Mouse (Mus musculus): ENCODE measurements at regions not wholly inside any gene's neighbourhood (a gene's known extent, or its start where the extent isn't known, plus 50 kb on each side); places are given as distances from the start of the nearest gene placed in this dataset.
"Not testable (repeated sequence)": the region's sequence is repeated elsewhere in the genome, so short reads cannot be mapped to it uniquely, and the experiment has no call there.

DNA sequence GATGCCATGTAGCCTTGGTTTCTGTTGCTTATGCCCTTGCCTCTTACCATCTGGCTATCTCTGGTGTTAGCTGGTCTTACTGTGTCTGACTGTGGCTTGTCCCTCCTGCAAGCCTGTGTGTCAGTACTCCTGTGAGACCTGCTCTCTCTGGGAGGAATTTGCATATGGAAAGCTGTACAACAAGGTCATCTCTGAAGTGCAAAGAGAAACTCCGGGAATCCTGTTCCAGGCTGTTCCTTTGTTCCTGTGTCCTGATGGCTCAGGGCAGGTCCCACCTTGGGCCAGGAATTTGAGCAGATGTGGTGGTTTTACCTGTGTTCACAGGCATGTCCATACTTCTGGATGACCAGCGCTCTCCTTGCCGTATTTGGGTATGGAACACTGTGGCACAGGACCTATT, 218.6 kb upstream of the Nsun6 start:
- no peak for DNase-seq (ENCODE audit: inconsistent age in 2 of 2, low spot score in 1 of 2)

DNA sequence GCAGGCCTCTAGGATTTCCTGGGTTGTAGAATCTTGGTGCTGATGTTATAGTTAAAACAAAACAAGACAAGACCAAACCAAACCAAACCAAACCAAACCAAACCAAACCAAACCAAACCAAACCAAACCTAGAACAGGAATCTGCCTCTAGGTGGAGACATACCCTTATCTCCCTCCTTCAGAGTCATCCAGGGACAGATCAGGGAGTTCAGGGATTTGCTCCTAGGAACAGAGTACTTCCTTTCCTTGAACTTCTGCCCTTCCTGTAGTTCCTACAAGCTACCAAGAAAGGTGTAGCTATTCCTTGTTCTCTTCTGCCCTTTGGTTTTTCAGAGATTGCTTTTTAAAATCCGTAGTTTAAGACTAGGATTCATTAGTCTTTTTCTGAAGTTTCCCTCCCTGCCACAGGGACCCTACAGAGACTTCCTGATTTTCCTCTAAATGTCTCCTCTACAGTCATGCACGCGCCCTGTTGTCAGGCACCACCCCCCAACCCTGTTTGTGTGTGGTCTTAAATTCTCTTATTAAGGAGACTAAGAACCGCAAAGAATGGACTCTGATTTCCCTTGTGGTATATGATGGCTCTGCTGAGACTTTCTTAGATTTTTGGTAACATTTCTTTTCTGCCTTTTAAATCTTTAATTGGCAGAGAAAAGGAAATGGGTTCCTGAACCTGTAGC, 205.8 kb upstream of the Nsun6 start:
- DNase-seq (ENCODE audit: inconsistent age in 2 of 2, low spot score in 1 of 2), result peak; percentile 10 to 70

DNA sequence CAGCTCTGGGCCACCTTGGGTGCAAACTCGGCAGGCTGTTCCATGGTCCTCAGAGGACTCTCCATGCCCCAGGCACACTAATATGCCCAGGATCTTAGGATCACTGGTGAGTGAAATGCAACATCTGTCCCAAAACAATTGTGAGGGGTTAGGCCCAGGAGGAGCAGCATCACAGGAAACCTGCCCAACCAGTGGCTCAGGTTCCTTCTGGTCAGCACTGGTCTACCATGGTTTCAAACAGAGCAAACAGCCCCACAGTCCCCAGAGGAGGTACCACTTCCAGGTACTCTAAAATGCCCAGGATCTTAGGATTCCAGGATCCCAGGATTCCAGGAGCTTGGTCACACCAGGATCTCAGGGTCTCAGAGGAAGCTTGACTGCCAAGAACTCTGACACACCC, 187.4 kb upstream of the Nsun6 start:
- DNase-seq (ENCODE audit: inconsistent age in 2 of 2, low spot score in 1 of 2), result not testable (repeated sequence)

DNA sequence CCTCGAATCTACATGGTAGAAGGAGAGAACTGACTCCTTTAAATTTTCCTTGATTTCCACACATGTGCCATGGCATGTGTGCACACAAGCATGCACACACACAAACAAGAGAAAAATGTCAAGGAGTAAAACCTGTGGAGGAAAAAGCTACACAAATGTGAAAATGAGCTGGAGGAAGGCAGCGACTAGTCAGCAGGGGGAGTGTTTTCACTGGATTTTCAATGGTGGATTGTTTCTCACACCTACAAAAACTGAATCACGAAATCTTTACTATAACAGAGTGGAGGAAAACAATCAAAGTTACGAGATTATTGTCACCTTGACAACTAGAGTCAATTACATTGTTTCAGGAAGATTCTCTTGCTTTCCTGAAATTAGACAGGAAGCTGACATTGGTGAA, 167.0 kb upstream of the Nsun6 start:
- no peak for DNase-seq (ENCODE audit: inconsistent age in 2 of 2, low spot score in 1 of 2)

DNA sequence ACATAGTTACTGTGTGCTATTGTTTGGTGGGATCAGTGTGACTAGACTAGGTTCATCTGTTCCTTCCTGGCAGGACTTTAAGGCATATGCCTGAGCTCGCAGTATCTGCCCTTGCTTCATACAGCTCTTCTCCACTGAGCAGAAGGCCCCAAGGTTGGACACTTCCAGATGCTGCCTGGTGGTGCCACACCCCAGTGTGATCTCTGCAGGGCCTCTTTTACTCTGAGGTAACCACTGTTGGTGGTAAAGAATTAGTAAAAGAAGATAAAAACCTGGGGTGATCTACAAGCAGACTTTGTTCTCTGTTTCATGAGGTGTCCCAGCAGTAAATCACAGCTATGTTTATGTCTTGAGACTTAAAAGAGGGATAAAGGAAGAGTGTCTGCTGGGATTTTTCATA, 133.2 kb upstream of the Nsun6 start:
- DNase-seq (ENCODE audit: inconsistent age in 2 of 2, low spot score in 1 of 2), result no peak

DNA sequence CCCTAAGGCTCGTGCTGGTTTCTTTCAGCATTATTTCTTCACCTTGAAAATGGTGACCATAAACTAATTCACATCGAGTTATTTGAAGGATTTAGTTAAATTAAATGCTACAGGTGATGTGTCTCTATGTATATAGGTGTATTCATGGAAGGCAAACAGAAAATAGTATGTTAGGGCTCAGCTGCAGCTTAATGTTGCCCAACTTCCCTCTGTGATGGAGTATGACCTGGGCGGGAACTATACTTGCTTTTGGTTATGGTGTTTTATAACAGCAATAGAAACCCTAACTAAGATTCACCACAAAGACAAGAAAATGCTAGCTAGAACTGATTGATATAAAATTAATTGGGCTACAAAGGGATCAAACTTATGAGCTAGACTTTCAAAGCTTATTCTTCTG, 126.1 kb upstream of the Nsun6 start:
- no peak for DNase-seq (ENCODE audit: inconsistent age in 2 of 2, low spot score in 1 of 2)

DNA sequence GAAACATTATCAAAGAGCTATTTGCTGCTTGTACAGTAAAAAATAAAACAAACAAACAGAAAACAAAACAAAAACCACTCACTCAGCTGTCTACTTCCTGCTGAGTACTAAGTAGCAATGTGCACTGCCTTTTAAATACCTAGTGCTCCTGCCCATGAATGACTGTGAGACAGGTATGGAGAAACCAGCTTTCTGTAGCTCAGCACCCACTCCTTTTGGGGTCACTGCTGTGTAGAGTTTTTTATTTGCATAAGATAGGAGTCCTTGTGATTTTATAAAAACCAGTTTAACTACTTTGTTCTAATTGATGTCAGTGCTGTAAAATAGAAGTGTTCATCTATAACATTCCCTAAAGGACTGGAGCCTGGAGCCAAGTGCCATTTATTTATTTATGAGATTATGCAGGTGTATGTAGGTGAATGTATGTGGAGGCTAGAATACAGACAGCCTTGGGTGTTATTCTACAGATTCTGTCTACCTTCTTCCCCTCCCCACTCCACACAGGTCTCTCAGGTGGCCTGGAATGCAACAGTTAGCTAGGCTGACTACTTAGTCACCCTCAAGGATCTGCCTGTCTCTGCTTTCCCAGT, 111.7 kb upstream of the Nsun6 start:
- DNase-seq (ENCODE audit: inconsistent age in 2 of 2, low spot score in 1 of 2), result no peak

DNA sequence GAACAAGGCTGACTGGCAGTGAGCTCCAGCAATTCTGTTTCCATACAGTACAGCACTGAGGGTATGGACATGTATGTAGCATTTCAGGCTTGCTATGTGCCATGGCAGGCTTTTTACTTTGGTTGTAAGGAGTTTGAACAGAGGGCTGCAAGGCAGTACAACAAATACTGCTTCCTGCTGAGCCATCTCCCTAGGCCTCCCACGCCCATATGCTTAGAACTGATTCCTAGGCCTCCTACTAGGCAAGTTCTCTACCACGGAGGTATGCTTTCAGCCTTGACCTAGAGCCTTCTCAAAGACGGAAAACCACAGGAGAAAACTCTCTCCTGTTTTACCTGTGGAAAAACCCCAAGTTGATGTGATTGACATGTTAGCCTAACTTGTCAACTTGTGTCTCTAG, 111.0 kb upstream of the Nsun6 start:
- no peak for DNase-seq (ENCODE audit: inconsistent age in 2 of 2, low spot score in 1 of 2)

DNA sequence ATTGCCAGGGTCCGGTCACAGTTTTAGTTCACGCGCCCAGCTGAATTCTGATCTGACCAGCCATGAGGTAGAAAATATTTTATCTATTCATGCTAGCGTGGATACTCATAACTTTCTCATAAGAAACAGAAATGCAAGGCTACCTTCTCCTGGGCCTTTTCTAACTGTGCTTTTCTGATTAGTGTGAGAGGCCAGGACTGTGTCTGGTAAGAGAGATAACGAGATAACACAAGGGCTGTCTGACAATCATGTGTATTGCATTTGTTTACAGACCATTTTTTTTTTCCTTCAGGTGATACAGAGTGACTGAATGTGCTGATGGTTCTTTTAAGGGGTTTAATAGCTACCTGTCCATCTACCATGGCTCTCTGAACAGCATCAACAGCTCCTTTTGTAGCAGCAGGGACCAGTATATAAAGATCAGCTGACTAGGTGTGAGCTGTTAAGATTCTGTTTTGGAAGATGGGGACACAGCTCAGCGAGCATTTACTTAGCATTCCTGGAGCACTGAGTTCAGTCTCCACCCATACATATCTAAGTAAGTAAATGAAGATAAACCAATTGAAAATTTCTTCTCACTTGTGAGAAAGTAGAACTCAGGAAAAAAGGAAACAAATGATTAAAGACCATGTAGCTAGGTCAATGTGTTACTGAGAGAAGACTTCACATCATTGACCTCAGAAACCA, 109.0 kb upstream of the Nsun6 start:
- no peak for DNase-seq (ENCODE audit: inconsistent age in 2 of 2, low spot score in 1 of 2)

DNA sequence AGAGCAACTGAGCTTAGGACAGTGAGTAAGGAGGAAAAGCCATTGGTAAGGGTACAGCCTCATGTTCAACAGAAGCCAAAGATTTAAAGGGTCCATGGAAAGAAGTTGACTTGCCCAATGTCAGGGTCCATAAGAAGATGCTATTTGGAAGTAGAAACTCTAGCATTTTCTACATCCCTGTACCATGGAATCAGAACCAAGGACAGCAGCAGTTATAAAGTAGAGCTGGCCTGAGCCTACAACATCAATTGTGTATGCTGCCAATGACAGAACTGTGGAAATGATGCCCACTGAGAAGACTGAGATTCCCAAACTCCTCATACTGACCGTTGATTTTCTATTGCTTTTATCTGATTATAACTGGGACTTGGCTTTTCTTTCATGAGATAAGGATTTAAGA, 107.0 kb upstream of the Nsun6 start:
- no peak for DNase-seq (ENCODE audit: inconsistent age in 2 of 2, low spot score in 1 of 2)

DNA sequence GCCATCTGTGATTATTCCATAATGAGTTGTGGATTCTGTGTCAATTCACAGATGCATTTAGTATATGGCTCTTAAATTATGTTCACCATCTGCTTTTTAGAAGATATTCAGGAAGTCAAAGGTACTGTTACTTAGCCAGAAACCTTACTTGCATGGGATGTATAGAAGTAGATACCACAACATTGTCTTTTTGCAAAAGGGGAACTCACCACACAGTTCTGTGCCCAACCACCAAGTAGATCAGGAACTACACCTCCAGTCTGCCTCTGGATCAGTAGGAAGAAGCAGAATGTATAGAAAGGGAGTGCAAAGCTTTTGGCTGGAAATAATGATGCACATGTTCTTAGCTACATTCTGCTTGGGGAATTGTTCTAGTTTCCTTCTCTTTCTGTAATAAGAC, 102.8 kb upstream of the Nsun6 start:
- no peak for DNase-seq (ENCODE audit: inconsistent age in 2 of 2, low spot score in 1 of 2)

DNA sequence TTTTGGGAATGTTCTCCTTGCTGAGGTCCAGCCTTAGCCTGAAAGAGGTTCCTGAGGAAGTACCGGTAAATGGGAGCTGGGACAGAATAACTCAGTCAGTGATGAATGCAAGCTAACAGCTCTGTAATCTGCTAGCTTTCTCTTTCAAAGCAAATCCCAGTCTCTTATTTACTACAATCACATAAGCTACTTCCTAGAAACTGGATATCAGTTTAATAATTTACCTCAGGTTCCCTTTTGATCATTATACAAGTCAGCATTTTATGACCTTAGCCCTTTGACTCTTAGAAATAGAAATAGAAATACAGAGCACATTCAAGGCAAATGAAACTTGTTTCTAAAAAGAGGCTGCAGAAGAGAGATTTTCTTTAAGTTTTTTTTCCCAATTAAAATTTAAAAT, 96.0 kb upstream of the Nsun6 start:
- no peak for DNase-seq (ENCODE audit: inconsistent age in 2 of 2, low spot score in 1 of 2)

DNA sequence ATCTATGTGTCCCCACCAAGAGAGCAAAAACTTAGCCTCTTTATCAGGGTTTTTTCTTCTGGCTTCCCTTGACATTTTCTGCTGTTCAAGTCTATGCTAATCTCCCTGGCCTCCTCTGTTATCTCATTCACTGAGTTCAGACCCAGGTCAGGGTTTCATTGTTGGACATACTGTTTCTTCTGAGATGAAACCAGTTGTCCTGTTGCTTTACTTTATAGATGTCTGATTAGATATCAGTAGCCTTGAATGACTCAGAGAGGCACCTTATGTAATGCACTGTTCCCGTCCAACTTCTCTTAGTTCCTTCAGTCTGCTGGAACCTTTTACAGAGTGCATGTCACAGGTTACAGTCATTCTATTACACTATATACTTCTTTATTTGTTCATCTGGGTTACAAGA, 93.5 kb upstream of the Nsun6 start:
- DNase-seq (ENCODE audit: inconsistent age in 2 of 2, low spot score in 1 of 2), result peak; percentile 74 to 91

DNA sequence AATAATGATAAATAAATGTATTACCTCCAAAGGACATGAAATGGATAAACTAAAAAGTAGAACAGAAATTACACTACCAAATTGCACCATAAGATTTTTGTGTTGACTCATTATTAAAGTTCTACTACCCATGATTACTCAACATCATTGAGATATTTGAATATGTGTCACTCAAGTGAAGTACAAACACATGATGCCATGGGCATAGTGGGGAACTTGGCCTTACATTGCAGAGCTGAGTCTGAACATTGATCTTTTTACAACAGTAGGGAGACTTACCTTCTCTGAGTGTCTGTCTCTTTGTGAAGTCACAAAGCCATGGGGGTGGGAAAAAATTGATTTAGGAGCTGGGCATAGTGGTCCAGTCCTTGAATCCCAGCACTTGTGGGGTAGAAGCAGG, 92.1 kb upstream of the Nsun6 start:
- peak in 1 of 2 experiments; percentile 40 for DNase-seq (ENCODE audit: inconsistent age in 2 of 2, low spot score in 1 of 2)

DNA sequence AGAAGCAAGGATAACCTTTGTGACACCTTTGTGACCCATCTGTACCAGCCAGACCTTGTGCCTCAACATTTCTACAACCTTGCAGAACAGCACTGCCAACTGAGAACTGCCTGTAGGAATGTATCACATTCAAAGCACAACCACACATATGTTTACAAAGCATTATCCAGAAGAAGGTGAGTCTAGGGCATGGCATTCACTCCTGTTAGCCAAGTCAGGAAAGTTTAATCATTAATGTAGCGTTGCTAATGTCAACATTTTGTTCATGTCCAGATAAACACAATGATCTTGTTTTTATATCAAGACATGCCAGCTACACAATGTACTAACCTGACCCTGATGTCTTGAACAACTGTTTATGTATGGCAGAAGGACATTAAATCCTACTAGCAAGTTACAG, 91.5 kb upstream of the Nsun6 start:
- no peak for DNase-seq (ENCODE audit: inconsistent age in 2 of 2, low spot score in 1 of 2)

DNA sequence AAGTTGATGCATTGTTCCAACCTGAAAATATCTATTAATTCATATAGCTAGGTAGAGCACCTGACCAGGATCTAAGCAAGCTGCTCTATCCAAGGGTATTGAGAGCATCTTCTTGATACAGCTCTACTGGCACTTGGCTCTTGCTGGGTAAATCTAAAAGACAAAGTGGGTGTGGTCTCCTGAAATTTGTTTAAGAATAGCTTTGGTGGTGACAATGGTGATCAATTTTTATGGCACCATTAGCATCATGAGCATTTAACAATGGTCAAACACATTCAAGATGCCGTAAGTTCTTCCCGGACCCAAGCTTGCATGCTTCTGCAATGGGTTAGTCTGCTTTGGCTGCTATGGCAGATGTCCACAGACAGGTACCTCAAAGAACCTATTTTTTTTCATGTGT, 89.9 kb upstream of the Nsun6 start:
- DNase-seq (ENCODE audit: inconsistent age in 2 of 2, low spot score in 1 of 2), result no peak

DNA sequence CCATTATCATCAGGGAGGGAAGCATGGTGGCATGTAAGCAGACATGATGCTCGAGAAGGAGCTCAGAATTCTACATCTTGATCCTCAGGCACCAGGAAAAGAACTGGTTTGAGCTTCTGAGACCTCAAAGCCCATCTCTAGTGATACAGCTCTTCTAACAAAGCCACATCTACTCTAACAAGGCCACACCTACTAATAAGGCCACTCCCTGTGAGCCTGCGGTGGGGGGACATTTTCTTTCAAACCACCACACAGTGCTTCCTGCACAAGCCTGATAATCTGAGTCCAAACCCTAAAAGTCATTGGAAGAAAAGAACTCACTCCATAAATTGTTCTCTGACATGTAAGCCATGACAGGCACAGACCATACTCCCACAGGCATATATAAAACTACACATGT, 85.0 kb upstream of the Nsun6 start:
- no peak for DNase-seq (ENCODE audit: inconsistent age in 2 of 2, low spot score in 1 of 2)
